22 mouse cellular contexts compared by ENCODE assay signal in genomic region chr10:109521681-109522080, GRCm38 (mm10).
DNase-seq lines count a peak whose midpoint lies in the region; TF ChIP-seq lines count a peak whose summit lies in the region.
"Had no signal": no experiment of that assay in that cellular context is flagged by ENCODE, and none has a peak within 500 bp of the region (broad histone marks: within the 10 kb centered on the region; RNA-seq: fewer than 3 reads in every experiment).

No protein-coding gene starts in this region.

- no peak for TF ChIP-seq POLR2A in heart, adult 2 months (IDR thresholded peaks at IDR 0.05; ENCODE audit: insufficient read depth, low read depth, low read length)
- no peak for TF ChIP-seq POLR2A in thymus, adult 2 months (IDR thresholded peaks at IDR 0.05; ENCODE audit: control insufficient read depth, extremely low read depth, insufficient read depth, low read length, poor library complexity)

- H3K4me1 ChIP-seq in ES-E14 (ENCODE audit: control insufficient read depth in 2 of 2, insufficient read depth in 2 of 2, low read length in 2 of 2, poor library complexity in 1 of 2) = peaks cover 6 to 9% of the 10 kb centered on the region in 2 experiments
- no peaks in the 10 kb centered on the region for H3K4me1 ChIP-seq in heart, adult 2 months (ENCODE audit: control insufficient read depth, insufficient read depth, low read length)
- H3K4me1 ChIP-seq in thymus, adult 2 months (replicated peaks; ENCODE audit: control insufficient read depth, insufficient read depth, low read length) = no peaks in the 10 kb centered on the region
- H3K4me1 ChIP-seq: embryonic facial prominence, embryonic 10.5 days; embryonic facial prominence, embryonic 12.5 days; forebrain, embryonic 13.5 days; forebrain, embryonic 15.5 days had no signal

- H3K79me2 ChIP-seq in heart, adult 2 months (replicated peaks; ENCODE audit: control insufficient read depth, insufficient read depth, low read length) = no peaks in the 10 kb centered on the region

- no peak for TF ChIP-seq EP300 in heart, adult 2 months (IDR thresholded peaks at IDR 0.05; ENCODE audit: insufficient read depth, low read depth, low read length)

- H3K27ac ChIP-seq in ES-E14 (ENCODE audit: insufficient read depth, low read depth, low read length, poor library complexity, severe bottlenecking) = peak overlapping the region; percentile 61; the same call in 1 of the 2 replicates
- H3K27ac ChIP-seq in heart, adult 2 months = no peak overlapping the region
- H3K27ac ChIP-seq in thymus, adult 2 months (ENCODE audit: control insufficient read depth, insufficient read depth, low read length) = no peak overlapping the region
- H3K27ac ChIP-seq: embryonic facial prominence, embryonic 10.5 days; embryonic facial prominence, embryonic 12.5 days; forebrain, embryonic 13.5 days; forebrain, embryonic 15.5 days had no signal

- no peaks in the 10 kb centered on the region for H3K36me3 ChIP-seq in ES-E14 (ENCODE audit: control insufficient read depth, insufficient read depth, low read length, poor library complexity, severe bottlenecking)
- H3K36me3 ChIP-seq in heart, adult 2 months (ENCODE audit: control insufficient read depth, insufficient read depth, low read length) = no peaks in the 10 kb centered on the region
- no peaks in the 10 kb centered on the region for H3K36me3 ChIP-seq in thymus, adult 2 months (ENCODE audit: control insufficient read depth, insufficient read depth, low read length)
- H3K36me3 ChIP-seq: embryonic facial prominence, embryonic 10.5 days; embryonic facial prominence, embryonic 12.5 days; forebrain, embryonic 15.5 days had no signal

- 34% methylated on average over 2 of the region's 2 CpGs for WGBS in heart, adult 2 months
- WGBS in thymus, adult 2 months = 47% methylated on average over 2 of the region's 2 CpGs

- TF ChIP-seq CTCF in heart, adult 2 months (IDR thresholded peaks at IDR 0.05) = no peak
- TF ChIP-seq CTCF in thymus, adult 2 months (IDR thresholded peaks at IDR 0.05; ENCODE audit: borderline replicate concordance, control insufficient read depth, extremely low read depth, insufficient read depth, low read length, poor library complexity) = no peak

- H3K9me3 ChIP-seq in ES-E14 (ENCODE audit: control insufficient read depth, insufficient read depth, low read depth, low read length) = no peaks in the 10 kb centered on the region
- H3K9me3 ChIP-seq: embryonic facial prominence, embryonic 10.5 days; embryonic facial prominence, embryonic 12.5 days; forebrain, embryonic 13.5 days; forebrain, embryonic 15.5 days had no signal

- H3K27me3 ChIP-seq in heart, adult 2 months (ENCODE audit: control insufficient read depth, insufficient read depth, low read length) = no peaks in the 10 kb centered on the region
- no peaks in the 10 kb centered on the region for H3K27me3 ChIP-seq in thymus, adult 2 months (ENCODE audit: control insufficient read depth, insufficient read depth, low read length)
- H3K27me3 ChIP-seq: CH12.LX; embryonic facial prominence, embryonic 12.5 days; forebrain, embryonic 13.5 days; forebrain, embryonic 15.5 days had no signal

- H3K9ac ChIP-seq in ES-E14 (ENCODE audit: insufficient read depth, low read depth, low read length, poor library complexity, severe bottlenecking) = no peak overlapping the region
- no peak overlapping the region for H3K9ac ChIP-seq in heart, adult 2 months (ENCODE audit: low read depth, low read length)
- H3K9ac ChIP-seq: embryonic facial prominence, embryonic 12.5 days; forebrain, embryonic 13.5 days; forebrain, embryonic 15.5 days; forebrain, postnatal 0 days had no signal

- peak; percentile 31 for DNase-seq in heart, adult 11 months
- DNase-seq in heart, adult 9 months (ENCODE audit: low spot score in 2 of 2) = no peak
- DNase-seq in ES-E14 (ENCODE audit: low read depth, low spot score) (peak; percentile 57), WW6 (ENCODE audit: low read depth, low spot score) (peak; percentile 46)
- no peak for DNase-seq in heart, adult 2 months
- no peak for DNase-seq in thymus, adult 2 months
- DNase-seq in kidney, postnatal 25 days = no peak
- DNase-seq: adrenal gland, adult 8-10 months; adrenal gland, postnatal 14 days; adrenal gland, postnatal 36 days; B cell, adult 2 months; cerebellum, adult 11-12 months; cerebellum, adult 2 months; cerebellum, adult 9-10 months; cerebellum, postnatal 10 days; cerebellum, postnatal 25 days; forebrain, postnatal 0 days had no signal

- intact Hi-C loops in heart, adult 2 months (cut with DNase I) = no loop called here

- in situ Hi-C loops in ES-E14 (cut with MboI; ENCODE audit: low sequenced_read_pairs in 2 of 2, unreplicated experiment in 2 of 2) = no loop called here

- H3K4me3 ChIP-seq in ES-E14 (ENCODE audit: insufficient read depth in 1 of 2, low read depth in 1 of 2, low read length in 2 of 2, poor library complexity in 1 of 2, severe bottlenecking in 1 of 2) = no peak overlapping the region
- H3K4me3 ChIP-seq in heart, adult 2 months = no peak overlapping the region
- no peak overlapping the region for H3K4me3 ChIP-seq in thymus, adult 2 months (ENCODE audit: control insufficient read depth, insufficient read depth, low read length)
- H3K4me3 ChIP-seq: embryonic facial prominence, embryonic 10.5 days; embryonic facial prominence, embryonic 12.5 days; forebrain, embryonic 13.5 days; forebrain, embryonic 15.5 days had no signal

TF ChIP-seq in ES-E14, 5 proteins besides CTCF, POLR2A, EP300 and RAD21:
- TF ChIP-seq MAFK (IDR thresholded peaks at IDR 0.05; ENCODE audit: insufficient read depth, low read depth, low read length) = no peak
- TF ChIP-seq CHD2 (IDR thresholded peaks at IDR 0.05; ENCODE audit: low read depth, low read length) = no peak
- TF ChIP-seq ZC3H11A (IDR thresholded peaks at IDR 0.05; ENCODE audit: borderline replicate concordance, low read depth, low read length) = no peak
- no peak for TF ChIP-seq HCFC1 (IDR thresholded peaks at IDR 0.05; ENCODE audit: borderline replicate concordance, insufficient read depth, low read length)
- TF ChIP-seq ZNF384 (IDR thresholded peaks at IDR 0.05; ENCODE audit: low read depth, low read length) = no peak

Comparison
In these comparisons a context has a peak if more than half of its experiments do, and no peak if none do; other contexts are left out.
1. DNase-seq: peak in heart, adult 11 months (single experiment), ES-E14 (single experiment) and WW6 (single experiment); none in heart, adult 9 months (0 of 2), heart, adult 2 months (0 of 2), thymus, adult 2 months (single experiment) and kidney, postnatal 25 days (0 of 2).